11 mouse cellular contexts compared by ENCODE assay signal in the genomic region with DNA sequence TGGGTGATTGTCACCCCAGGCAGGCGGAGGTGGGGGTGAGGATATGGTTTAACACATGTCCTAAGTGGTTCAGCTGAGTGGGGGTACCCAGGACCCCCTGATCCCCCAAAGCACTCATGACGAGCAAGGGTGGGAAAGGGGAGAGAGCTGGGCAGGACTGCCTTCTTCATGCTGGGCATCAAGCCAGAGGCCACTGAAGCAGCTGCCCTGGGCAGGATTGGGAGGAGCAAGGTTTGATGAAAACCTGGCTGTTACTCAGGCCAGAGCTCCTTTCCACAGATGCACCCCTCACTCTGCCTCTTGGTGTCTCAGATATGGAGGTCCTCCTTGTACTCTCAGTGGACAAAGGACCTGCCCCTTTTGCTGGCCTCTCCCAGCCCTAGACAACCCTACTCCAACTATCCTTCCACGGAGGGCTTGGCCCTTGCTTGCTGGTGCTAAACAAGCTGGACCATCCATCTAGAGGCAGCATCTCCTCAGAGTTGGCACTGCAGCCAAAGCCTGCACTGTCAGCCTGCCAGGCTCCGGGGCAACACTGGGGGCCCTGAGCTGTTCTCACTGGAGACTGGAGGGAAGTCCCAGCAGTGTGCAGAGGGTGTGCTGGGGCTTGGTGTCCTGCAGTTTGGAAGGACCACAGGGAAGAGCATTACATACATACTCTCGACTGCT.
DNase-seq lines count a peak whose midpoint lies in the region; ATAC-seq and TF ChIP-seq lines count a peak whose summit lies in the region.
"Had no signal": no experiment of that assay in that cellular context is flagged by ENCODE, and none has a peak within 500 bp of the region (broad histone marks: within the 10 kb centered on the region; RNA-seq: fewer than 3 reads in every experiment).

No protein-coding gene starts in this region.

- intact Hi-C loops in gastrocnemius, postnatal 14 days (cut with DNase I; ENCODE audit: low total_unique reads): no loop called here

- TF ChIP-seq POLR2A in bone marrow, adult 2 months (IDR thresholded peaks at IDR 0.05; ENCODE audit: borderline replicate concordance, control insufficient read depth, low read depth, low read length): no peak

- peak; percentile 42 for DNase-seq in gastrocnemius, postnatal 10 days
- DNase-seq in gastrocnemius, postnatal 14 days: no peak
- DNase-seq in layer of hippocampus, postnatal 10 days (ENCODE audit: low spot score in 2 of 2): peak; percentile 47 to 61
- DNase-seq in layer of hippocampus, adult 8-10 months (ENCODE audit: low spot score in 2 of 2): no peak
- peak; percentile 64 for DNase-seq in hindbrain, postnatal 0 days (ENCODE audit: low spot score)
- DNase-seq in thymus, postnatal 25 days: no peak
- DNase-seq: lung, postnatal 10 days; thymus, postnatal 14 days had no signal

- H3K36me3 ChIP-seq in hindbrain, postnatal 0 days (ENCODE audit: insufficient read depth, low read length): no peaks in the 10 kb centered on the region; the same call in 1 of the 2 replicates

- TF ChIP-seq CTCF in bone marrow, adult 2 months (IDR thresholded peaks at IDR 0.05; ENCODE audit: control insufficient read depth, insufficient read depth, low read length): no peak
- TF ChIP-seq CTCF in hindbrain, postnatal 0 days (IDR thresholded peaks at IDR 0.05; ENCODE audit: low read depth): no peak

- H3K4me1 ChIP-seq in bone marrow, adult 2 months (ENCODE audit: control insufficient read depth, insufficient read depth, low read length): peaks cover 16% of the 10 kb centered on the region
- peaks cover 33% of the 10 kb centered on the region for H3K4me1 ChIP-seq in hindbrain, postnatal 0 days (ENCODE audit: insufficient read depth, low read length)

- WGBS in bone marrow, adult 2 months: 64% methylated on average over 5 of the region's 5 CpGs
- 49% methylated on average over 5 of the region's 5 CpGs for WGBS in hindbrain, postnatal 0 days

- ATAC-seq in hindbrain, postnatal 0 days: peak; percentile 33; the same call in 1 of the 2 replicates
- ATAC-seq in CD4-positive, CD25-positive, alpha-beta regulatory T cell, adult 4 months: no peak

- H3K4me3 ChIP-seq in bone marrow, adult 2 months (replicated peaks; ENCODE audit: control insufficient read depth, low read depth, low read length): no peak overlapping the region
- H3K4me3 ChIP-seq in hindbrain, postnatal 0 days (ENCODE audit: low read length): no peak overlapping the region
- H3K4me3 ChIP-seq: embryonic facial prominence, embryonic 10.5 days had no signal

- no peaks in the 10 kb centered on the region for H3K27me3 ChIP-seq in hindbrain, postnatal 0 days (ENCODE audit: insufficient read depth, low read length)

- no peak overlapping the region for H3K4me2 ChIP-seq in hindbrain, postnatal 0 days (ENCODE audit: low read depth, low read length)

- no peaks in the 10 kb centered on the region for H3K9me3 ChIP-seq in hindbrain, postnatal 0 days (ENCODE audit: low read length)
- H3K9me3 ChIP-seq: embryonic facial prominence, embryonic 10.5 days had no signal

- peak overlapping the region; percentile 23 for H3K27ac ChIP-seq in bone marrow, adult 2 months (ENCODE audit: control insufficient read depth, insufficient read depth, low read depth, low read length, poor library complexity)
- H3K27ac ChIP-seq in hindbrain, postnatal 0 days: peak overlapping the region; percentile 45; the same call in 1 of the 2 replicates
- H3K27ac ChIP-seq: embryonic facial prominence, embryonic 10.5 days had no signal

- no peak overlapping the region for H3K9ac ChIP-seq in hindbrain, postnatal 0 days (replicated peaks; ENCODE audit: low read length)

Comparison
In these comparisons a context has a peak if more than half of its experiments do, and no peak if none do; other contexts are left out.
1. DNase-seq: peak in gastrocnemius, postnatal 10 days (single experiment), layer of hippocampus, postnatal 10 days (2 of 2) and hindbrain, postnatal 0 days (single experiment); none in gastrocnemius, postnatal 14 days (single experiment), layer of hippocampus, adult 8-10 months (0 of 2) and thymus, postnatal 25 days (single experiment).